Mouse (Mus musculus) gastrocnemius, postnatal 36 days (tissue): ENCODE measurements around the gene Hba-x. TPM values are rescaled to one million over a fixed set of nuclear protein-coding genes. Genes with fewer than 3 reads are reported as not detected.
A peak's percentile ranks its signal among the peaks of the same experiment; 100 is the strongest.
"Not testable (repeated sequence)": the region's sequence is repeated elsewhere in the genome, so short reads cannot be mapped to it uniquely, and the experiment has no call there.

ENCODE experiments used
- DNase-seq, 2 experiments: peaks; one replicate each; pipeline ENCODE4 v3.0.0; 2022
- intact Hi-C: fragments of 180-260 bp; cut with DNase I; formaldehyde crosslinking; loops from one replicate; pipeline ENCODE4 v1.15.1; 2025
- total RNA-seq, 2 experiments: library from RNA; stranded (reverse); gene quantifications; 2 replicates each; pipeline ENCODE4 v1.2.3; 2021

Gene Hba-x
- total RNA-seq, 2 experiments from 2014 or later, result not detected

DNA sequence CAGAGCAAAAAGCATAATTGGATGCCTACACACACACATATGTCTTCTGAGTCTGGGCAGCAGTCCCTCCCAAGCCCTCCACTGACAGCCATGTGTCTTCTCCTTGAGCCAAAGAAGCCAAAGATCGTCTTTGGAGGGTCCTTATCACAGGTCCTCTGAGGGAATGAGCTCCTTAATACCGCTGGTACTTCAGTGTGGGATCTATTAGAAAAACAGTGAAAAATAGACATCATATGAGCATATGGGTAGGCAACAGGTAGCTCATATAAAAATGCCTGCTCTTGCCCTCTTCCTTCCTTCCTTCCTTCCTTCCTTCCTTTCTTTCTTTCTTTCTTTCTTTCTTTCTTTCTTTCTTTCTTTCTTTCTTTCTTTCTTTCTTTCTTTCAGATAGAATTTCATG is 8.4 kb downstream of the Hba-x start:
- DNase-seq, intact Hi-C loops: not testable (repeated sequence)

DNA sequence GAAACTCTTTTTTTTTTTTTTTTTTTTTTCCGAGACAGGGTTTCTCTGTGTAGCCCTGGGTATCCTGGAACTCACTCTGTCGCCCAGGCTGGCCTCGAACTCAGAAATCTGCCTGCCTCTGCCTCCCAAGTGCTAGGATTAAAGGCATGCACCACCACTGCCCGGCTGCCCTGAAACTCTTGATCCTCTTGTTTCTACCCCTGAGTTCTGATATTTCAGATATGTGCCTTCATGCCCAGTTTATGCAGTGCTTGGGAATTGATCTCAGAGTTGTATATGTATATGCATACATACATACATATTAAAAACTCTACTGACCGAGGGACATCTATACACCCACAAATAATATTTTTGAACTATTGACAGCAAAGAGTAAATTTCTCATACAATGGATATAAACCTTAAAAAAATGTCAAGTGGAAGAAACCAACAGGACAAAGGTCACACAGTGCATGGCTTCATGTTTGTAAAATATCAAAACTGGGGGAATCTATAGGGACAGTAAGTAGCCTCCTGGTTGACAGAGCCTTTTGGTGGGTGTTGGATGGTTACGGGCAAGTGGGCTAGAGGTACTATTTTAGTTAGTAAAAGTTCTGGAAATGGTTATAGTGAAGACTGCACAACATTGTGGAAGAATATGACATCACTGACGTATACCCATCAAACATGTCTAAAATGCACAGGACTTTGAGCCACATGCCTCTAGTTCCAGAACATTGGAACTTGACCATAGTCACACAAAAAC is 9.0 kb downstream of the Hba-x start:
- no peak for DNase-seq
- intact Hi-C loops, result loop anchor here (5.0 kb wide), 1 partner anchor 103 kb away; no protein-coding TSS in a partner anchor

DNA sequence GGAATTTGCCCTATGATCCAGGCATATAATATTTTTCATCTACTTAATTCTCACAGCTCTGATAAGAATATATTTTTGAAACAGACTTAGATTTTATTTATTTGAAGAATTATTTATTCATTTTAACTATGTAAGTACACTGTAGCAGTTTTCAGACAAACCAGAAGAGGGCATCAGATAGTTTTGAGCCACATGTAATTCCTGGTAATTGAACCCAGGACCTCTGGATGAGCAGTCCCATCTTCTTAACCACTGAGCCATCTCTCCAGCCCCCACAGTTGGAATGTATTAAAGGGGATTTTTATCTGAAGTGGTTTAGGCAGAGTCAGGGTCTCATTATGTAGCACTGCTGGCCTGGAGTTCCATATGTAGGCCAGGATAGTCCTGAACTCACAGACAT is 9.7 kb downstream of the Hba-x start:
- intact Hi-C loops, result loop anchor here (5.0 kb wide), 1 partner anchor 104 kb away; no protein-coding TSS in a partner anchor
- not testable (repeated sequence) for DNase-seq

DNA sequence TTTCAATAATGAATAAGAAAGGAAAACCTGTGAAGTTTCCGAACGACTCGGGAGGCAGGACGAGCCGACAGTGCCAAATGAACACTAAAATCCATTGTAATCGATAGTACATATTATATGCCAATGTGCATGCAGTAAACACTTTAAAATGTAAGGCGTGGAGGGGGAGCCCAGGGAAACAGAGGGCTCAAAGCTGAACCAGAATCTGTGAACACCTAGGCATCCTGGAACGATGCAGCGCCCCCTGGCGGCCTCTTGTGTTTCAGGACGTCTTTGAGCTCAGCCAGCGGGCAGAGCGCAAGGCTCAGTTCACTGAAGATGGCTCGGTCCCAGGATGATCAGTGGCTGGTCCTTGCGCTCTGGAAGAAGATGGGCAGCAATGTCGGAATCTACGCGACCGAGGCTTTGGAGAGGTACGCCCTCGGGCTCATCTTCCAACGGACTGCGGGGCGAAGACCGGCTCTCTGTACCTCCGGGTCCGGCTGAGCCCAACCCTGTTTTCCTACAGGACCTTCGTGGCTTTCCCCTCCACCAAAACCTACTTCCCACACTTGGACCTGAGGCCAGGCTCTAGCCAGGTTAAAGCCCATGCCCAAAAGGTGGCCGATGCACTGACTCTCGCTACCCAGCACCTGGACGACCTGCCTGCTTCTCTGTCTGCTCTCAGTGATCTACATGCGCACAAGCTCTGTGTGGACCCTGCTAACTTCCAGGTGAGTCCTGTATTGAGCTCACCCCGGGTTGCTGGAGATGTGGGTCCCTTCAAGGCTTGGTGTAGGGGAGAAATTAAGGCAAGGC is 10.7 kb downstream of the Hba-x start, which contains the start of gene Hbq1b:
Gene Hbq1b (plus strand): TSS at position 271 of the 798 bp plus-strand sequence.
- intact Hi-C loops, result loop anchor here (5.0 kb wide), 1 partner anchor 105 kb away; no protein-coding TSS in a partner anchor
- DNase-seq, result peak; percentile 72 to 76

DNA sequence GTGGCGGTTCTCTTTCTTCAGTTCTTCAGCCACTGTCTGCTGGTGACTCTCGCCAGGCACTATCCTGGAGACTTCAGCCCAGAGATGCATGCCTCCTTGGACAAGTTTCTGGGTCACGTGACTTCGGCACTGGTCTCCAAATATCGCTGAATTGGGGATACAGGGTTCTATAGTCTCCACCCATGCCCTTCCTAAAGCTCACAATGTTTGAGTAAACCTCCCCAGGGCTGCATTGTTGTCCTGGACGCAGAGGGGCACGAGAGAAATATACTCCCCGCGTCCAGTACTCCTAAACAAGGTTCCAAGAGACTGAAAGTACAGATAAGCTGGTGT is 11.3 kb downstream of the Hba-x start:
- DNase-seq, result no peak
- intact Hi-C loops, result loop anchor here (5.0 kb wide), 1 partner anchor 105 kb away; no protein-coding TSS in a partner anchor

DNA sequence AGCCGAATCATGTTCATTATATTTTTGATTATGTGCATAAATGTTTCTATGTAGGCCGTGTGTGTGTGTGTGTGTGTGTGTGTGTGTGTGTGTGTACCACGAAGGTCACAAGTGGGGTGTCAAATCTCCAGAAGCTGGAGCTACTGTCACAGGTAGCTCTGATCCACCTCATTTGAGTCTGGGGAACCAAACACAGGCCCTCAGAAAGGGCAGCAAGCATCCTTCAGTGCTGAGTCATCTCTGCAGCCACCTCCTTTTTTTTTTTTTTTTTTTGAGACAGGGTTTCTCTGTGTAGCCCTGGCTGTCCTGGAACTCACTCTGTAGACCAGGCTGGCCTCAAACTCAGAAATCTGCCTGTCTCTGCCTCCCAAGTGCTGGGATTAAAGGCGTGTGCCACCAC is 16.6 kb downstream of the Hba-x start:
- DNase-seq, intact Hi-C loops: not testable (repeated sequence)

DNA sequence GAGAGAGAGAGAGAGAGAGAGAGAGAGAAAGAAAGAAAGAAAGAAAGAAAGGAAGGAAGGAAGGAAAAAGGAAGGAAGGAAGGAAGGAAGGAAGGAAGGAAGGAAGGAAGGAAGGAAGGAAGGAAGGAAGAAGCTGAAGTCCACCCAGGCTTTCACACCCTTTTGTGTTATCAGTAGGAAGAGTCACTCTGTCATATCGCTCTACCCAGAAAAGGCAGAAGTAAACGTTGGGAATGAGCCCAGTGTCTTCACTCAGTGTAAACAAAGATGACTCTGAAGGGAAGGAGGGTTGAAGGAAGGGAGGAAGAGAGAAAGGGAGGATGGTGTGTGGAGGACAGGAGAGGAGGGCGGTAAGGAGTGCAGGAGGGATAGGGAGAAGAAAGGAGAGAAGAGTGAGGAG is 17.3 kb downstream of the Hba-x start:
- intact Hi-C loops, DNase-seq: not testable (repeated sequence)

DNA sequence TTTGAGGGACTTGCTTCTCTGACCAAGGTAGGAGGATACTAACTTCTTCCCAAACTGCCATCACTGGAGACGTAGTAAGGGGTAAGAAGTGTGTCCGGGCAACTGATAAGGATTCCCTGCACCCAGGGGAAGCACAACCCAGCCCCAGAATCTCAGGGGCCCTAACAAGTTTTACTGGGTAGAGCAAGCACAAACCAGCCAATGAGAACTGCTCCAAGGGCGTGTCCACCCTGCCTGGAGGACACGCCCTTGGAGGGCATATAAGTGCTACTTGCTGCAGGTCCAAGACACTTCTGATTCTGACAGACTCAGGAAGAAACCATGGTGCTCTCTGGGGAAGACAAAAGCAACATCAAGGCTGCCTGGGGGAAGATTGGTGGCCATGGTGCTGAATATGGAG is 20.0 kb downstream of the Hba-x start, which contains the start of gene Hba-a2:
Gene Hba-a2 (plus strand): TSS at position 287 of the 400 bp plus-strand sequence.
- DNase-seq, intact Hi-C loops: not testable (repeated sequence)

DNA sequence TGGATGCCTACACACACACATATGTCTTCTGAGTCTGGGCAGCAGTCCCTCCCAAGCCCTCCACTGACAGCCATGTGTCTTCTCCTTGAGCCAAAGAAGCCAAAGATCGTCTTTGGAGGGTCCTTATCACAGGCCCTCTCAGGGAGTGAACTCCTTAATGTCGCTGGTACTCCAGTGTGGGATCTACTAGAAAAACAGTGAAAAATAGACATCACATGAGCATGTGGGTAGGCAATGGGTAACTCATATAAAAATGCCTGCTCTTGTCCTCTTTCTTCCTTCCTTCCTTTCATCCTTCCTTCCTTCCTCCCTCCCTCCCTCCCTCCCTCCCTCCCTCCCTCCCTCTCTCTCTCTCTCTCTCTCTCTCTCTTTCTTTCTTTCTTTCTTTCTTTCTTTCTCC is 21.2 kb downstream of the Hba-x start:
- intact Hi-C loops, DNase-seq: not testable (repeated sequence)

DNA sequence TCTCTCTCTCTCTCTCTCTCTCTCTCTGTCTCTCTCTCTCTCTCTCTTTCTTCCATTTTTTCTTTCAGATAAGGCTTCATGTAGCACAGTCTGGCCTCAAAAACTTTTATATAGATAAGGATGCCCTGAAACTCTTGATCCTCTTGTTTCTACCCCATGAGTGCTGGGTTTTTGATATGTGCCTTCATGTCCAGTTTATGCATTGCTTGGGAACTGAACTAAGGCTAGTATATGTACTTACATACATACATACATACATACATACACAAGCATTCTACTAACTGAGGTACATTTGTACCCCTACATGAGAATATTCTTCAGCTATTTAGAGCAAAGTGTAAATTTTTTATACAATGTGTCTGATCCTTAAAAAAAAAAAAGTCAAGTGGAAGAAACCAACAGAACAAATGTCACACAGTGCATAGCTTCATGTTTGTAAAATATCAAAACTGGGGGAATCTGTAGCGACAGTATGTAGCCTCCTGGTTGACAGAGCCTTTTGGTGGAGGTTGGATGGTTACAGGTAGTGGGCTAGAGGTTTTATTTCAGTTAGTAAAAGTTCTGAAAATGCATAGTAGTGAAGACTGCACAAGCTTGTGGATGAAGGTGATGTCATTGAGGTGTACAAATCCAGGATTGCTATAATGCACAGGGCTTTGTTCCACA is 21.8 kb downstream of the Hba-x start:
- intact Hi-C loops, result no loop called here
- no peak for DNase-seq

DNA sequence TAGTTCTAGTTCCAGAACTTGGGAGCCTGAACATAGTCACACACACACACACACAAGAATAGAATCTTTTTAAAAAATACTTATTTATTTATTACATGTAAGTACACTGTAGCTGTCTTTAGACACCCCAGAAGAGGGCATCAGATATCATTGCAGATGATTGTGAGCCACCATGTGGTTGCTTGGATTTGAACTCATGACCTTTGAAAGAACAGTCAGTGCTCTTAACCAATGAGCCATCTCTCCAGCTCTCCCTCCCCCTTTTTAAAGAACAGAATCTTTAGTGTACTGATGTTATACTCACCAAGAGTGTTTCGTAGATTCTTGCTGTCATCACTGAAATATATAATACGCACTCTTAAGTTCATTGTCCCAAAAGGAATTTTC is 22.3 kb downstream of the Hba-x start:
- DNase-seq, result no peak
- intact Hi-C loops, result no loop called here

DNA sequence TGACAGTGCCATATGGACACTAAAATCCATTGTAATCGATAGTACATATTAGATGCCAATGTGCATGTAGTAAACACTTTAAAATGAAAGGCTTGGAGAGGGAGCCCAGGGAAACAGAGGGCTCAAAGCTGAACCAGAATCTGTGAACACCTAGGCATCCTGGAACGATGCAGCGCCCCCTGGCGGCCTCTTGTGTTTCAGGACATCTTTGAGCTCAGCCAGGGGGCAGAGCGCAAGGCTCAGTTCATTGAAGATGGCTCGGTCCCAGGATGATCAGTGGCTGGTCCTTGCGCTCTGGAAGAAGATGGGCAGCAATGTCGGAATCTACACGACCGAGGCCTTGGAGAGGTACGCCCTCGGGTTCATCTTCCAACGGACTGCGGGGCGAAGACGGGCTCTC is 23.7 kb downstream of the Hba-x start, which contains the start of gene Hbq1a:
Gene Hbq1a (plus strand): TSS at position 205 of the 400 bp plus-strand sequence.
- intact Hi-C loops, result loop anchor here (5.0 kb wide), 1 partner anchor 118 kb away; no protein-coding TSS in a partner anchor

DNA sequence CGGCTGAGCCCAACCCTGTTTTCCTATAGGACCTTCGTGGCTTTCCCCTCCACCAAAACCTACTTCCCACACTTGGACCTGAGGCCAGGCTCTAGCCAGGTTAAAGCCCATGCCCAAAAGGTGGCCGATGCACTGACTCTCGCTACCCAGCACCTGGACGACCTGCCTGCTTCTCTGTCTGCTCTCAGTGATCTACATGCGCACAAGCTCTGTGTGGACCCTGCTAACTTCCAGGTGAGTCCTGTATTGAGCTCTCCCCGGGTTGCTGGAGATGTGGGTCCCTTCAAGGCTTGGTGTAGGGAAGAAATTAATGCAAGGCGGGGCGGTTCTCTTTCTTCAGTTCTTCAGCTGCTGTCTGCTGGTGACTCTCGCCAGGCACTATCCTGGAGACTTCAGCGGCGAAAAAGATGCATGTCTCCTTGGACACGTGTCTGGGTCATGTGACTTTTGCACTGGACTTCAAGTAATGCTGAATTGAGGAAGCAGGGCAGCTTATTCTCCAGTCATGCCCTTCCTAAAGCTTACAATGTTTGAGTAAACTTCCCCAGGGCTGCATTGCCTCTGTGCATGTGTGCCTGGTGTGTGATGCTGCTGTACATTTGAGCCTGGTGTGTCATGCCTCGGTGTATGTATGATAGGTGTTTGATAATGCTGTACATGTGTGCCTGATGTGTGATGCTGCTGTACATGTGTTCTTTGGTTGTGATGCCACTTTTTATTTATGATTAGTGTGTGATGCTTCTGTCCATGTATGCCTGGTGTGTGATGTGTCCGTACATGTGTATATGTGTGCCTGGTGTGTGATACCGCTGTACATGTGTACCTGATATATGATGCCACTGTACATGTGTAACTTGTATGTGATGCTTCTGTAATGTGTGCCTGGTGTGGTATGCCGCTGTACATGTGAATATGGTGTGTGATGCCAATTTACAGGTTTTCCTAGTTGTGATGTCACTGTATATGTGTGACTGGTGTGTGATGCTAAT is 24.4 kb downstream of the Hba-x start:
- intact Hi-C loops, result loop anchor here (5.0 kb wide), 1 partner anchor 118 kb away; no protein-coding TSS in a partner anchor
- DNase-seq, result no peak

More for the DNA sequence above, 23.7 kb downstream of the Hba-x start, which contains the start of gene Hbq1a:
- peak; percentile 42 to 57 for DNase-seq

DNA sequence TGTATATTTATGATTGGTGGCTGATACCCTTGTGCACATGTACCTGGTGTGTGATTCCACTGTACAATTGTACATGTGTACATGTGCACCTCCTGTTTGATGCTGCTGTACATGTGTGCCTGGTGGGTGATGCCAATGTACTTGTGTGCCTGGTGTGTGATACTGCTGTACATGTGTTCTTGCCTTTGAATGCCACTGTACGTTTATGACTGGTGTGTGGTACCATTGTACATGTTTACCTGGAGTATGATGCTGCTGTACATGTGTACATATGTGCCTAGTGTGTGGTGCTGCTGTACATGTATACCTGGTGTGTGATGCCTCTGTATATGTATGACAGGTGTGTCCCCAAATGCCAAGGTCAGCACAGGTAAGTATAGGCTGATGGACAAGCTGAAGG is 25.3 kb downstream of the Hba-x start:
- no peak for DNase-seq
- intact Hi-C loops, result loop anchor here (5.0 kb wide), 1 partner anchor 119 kb away; no protein-coding TSS in a partner anchor

DNA sequence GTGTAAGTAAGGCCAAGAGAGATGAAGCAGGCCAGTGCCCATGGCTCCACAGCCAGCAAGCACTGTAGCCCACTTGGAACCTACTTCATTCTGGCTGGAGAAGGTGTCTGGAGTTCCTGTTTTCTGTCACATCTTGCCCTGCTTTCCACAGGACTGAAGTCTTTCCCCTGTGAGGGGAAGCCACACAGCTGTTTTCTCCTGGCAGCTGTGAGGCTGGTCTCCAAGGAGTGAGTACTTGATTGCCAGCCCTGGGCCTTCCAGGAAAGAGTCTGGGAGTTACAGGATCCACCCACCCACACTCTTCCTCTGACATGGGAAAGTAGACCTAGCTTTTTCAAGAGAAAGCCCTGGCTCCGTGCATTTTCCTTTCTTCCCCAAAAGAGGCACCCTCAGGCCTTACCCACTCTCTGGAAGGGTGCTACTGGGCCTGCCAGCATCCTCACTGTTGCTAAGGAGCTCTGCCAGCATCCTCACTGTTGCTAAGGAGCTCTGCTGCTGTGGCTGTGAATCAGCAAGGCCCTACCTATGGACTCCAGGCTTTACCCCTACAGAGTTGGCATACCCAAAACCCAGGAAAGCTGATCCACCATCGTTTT is 26.7 kb downstream of the Hba-x start:
- intact Hi-C loops, result loop anchor here (5.0 kb wide), 1 partner anchor 121 kb away; no protein-coding TSS in a partner anchor

DNA sequence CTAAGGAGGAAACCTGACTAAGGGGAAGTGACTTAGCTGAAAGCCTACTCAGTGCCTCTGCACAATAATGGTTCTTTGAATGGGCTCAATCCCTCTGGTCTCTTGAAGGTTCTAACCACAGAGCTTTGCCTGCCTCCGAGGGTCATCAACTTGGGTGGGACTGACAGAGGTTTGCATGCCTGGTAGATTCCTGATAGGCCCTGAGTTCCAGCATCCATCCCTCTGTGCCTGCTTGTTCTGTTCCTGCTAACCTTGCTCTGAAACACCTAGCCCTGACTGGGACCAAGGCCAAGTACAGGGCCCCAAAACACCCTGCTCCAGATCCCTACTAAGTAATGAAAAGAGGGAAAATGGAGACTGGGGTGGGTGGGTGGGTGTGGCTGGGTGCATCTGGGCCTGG is 27.3 kb downstream of the Hba-x start:
- intact Hi-C loops, result loop anchor here (5.0 kb wide), 1 partner anchor 121 kb away; no protein-coding TSS in a partner anchor
- no peak for DNase-seq

More for the DNA sequence above, 26.7 kb downstream of the Hba-x start:
- no peak for DNase-seq

DNA sequence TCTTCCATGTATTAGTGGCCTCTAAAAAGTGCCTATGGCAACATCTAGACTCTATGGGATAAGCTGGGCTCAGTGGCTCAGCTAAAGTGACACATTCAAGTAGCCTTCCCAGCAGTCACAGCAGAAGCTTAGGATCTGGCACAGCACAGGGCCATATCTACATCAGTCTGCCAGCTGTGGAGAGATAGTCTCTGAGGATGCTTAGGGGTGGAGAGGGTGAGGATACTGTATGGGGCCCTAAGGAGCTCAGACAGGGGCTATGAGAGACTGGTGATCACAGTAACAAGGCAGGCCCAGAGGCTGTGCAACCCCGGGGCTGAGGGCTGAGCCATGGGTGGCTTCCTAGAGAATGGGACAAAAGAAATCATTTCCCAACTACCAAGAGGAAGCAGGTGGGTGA is 30.8 kb downstream of the Hba-x start:
- DNase-seq, result no peak
- intact Hi-C loops, result no loop called here

DNA sequence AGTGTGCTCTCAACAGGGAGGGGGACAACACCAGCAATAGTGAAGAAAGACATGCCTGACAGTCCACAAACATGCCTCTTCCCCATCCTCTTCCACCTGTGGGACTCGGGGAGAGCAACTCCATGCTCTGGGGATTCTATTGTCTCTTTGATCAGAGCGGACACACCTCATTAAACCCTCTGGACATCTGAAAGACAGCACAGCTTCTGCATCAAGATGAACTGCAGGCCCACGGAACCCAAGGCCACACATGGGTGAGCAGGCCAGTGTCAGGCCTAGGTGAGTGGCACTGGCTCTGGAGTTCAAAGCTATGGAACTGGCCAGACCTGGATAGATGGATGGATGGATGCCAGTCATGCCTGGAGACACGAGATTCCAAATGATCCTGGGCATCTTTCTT is 33.2 kb downstream of the Hba-x start:
- no peak for DNase-seq

DNA sequence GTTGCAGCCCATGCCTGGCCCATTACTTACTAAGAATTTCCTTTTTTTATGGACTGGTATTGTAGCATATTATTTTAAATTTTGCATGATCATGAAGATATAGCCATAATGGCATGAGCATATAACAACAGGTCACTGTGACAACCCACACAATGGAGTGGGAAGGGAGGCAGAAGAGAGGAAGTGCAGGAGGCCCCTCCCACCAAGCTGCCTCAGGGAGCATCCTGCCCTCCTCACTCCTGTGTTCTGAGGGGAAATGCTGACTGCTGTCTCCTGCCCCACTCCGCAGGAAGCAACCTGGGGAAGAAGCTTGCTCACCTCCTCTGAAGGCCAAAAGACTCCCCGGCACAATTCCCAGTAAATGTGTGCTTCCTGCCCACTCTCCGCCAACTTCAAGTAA is 33.7 kb downstream of the Hba-x start:
- intact Hi-C loops, result no loop called here
- DNase-seq, result no peak

More for the DNA sequence above, 33.2 kb downstream of the Hba-x start:
- intact Hi-C loops, result no loop called here
